Mouse (Mus musculus): Measurements from ENCODE around the gene Fbxo33.

Gene Fbxo33

GRCm38 (mm10) chr12:59198750-59199149, 20.8 kb downstream of the Fbxo33 start:
- DNase-seq (ENCODE audit: low read depth, low spot score), result no peak

DNA sequence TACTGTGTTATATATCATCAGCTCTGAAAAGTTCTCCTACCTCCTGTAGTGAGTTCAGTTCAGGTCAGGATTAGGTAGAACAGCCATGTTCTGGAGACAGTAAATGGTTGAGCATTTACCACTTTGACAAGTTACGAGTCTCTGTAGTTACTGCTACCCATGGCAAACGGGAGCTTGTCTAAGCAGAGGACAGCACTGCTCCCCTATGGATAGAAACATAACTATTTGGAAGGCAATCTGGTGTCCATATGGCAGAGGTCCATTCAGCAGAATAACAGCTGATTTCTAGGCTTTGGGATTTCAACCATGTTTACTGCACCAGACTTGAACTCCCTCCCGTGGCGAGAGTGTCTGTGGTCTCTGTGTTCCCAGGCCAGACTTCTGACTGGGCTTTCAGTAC, 23.6 kb downstream of the Fbxo33 start:
- no peak for DNase-seq (ENCODE audit: low read depth, low spot score)

GRCm38 (mm10) chr12:59195065-59195464, 24.5 kb downstream of the Fbxo33 start:
- no peak for DNase-seq (ENCODE audit: low read depth, low spot score)

GRCm38 (mm10) chr12:59194341-59195003, 25.1 kb downstream of the Fbxo33 start:
- DNase-seq (ENCODE audit: low read depth, low spot score), result no peak

DNA sequence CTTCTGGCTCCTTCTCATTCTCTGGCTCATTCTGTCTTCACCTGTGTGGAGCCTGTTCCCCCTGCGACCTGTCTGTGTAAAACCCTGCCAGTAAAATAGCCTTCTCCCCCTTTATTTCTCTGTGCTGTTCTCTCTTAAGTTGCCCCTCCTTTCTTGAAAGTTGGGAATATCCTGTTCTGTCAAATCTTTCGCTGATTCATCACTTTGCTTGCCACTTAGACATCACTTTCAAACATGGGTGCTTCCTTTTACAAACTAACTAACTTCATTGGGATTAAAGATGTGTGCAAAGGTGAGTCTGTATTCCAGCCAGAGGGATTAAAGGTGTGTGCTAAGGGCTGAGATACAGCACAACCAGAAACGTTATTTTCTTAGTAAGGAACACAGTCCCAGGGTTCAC, 25.9 kb downstream of the Fbxo33 start:
- no peak for DNase-seq (ENCODE audit: low read depth, low spot score)

GRCm38 (mm10) chr12:59188086-59188682, 31.3 kb downstream of the Fbxo33 start:
- no peak for DNase-seq (ENCODE audit: low read depth, low spot score)

DNA sequence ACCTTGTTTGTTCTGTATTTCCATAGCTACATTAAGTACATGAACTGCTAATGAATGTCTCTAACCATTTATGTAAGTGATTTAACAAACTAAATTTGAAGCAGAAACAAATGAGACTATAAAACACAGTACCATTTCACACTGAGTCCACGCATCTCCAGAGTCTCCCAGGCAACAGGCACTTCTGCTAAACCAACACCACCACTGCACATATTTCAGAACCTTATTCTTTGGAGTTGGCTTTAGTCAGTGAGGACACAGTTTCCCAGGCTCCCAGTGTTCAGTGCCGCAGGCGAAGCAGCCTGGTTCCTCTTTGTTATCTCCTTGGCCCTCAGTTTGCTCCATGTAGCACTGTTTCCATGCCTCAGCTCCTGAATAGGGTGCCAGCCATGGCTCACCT, 41.7 kb downstream of the Fbxo33 start:
- no peak for DNase-seq (ENCODE audit: low read depth, low spot score)

GRCm38 (mm10) chr12:59169935-59170334, 49.6 kb downstream of the Fbxo33 start:
- DNase-seq (ENCODE audit: low read depth, low spot score), result no peak

- no peak for DNase-seq (ENCODE audit: low read depth, low spot score)
These were observed 53.0 kb downstream of the Fbxo33 start for GRCm38 (mm10) chr12:59166557-59166956.

GRCm38 (mm10) chr12:59164522-59164921, 55.0 kb downstream of the Fbxo33 start:
- no peak for DNase-seq (ENCODE audit: low read depth, low spot score)

DNA sequence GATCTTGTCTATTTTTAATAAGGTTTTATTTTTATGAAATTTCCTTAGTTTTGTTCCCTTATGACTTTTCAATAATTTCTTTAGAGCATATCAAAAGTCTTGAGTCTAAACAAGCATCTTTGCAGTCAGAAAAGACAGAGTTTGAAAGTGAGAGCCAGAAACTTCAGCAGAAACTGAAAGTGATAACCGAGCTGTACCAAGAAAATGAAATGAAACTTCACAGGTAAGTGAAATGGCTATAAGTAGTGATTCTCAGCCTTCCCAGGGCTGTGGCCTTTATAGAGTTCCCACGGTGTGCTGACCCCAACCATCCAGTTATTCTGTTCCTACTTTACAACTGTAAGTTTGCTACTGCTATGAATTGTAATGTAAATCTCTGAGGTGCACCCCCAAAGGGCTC, 56.7 kb downstream of the Fbxo33 start:
- DNase-seq (ENCODE audit: low read depth, low spot score), result no peak

DNA sequence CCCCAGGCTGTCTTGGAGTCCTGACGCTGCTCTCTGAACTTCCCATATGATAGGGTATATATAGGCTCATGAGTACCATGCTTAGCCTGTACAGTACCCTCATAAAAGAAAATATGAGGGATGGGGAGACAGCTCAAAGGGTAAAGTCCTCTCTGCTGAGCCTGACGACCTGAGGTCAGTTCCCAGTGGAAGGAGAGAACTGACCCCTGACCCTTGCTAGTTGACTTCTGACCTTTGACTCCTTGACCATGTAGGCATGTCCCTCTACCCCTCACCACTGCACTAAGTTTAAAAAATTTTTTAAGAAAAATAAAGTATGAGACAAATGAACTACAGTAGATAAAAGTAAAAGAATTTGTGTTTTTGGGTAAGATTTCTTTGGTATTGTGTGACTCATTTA, 58.4 kb downstream of the Fbxo33 start:
- DNase-seq (ENCODE audit: low read depth, low spot score), result no peak
